Mouse (Mus musculus): ENCODE results near the gene Tor2a.

GRCm38 (mm10) chr2:32718761-32719160, 38.3 kb upstream of the Tor2a start:
- TF ChIP-seq CTCF (IDR thresholded peaks at IDR 0.05; ENCODE audit: extremely low read depth, insufficient read depth, low read length): no peak
- TF ChIP-seq POLR2A (IDR thresholded peaks at IDR 0.05; ENCODE audit: extremely low read depth, insufficient read depth, low read length): no peak

Data from cortical plate, adult 2 months (tissue).